Mouse (Mus musculus) neural tube, embryonic 14.5 days (tissue): ENCODE measurements around the gene Pot1b. TPM values are rescaled to one million over a fixed set of nuclear protein-coding genes. Genes with fewer than 3 reads are reported as not detected.

ENCODE experiments used
- ATAC-seq: fragments of 200-750 bp; cut with Nextera tagmentation; 2 replicates; pipeline ENCODE4 v1.8.0; 2017; ENCODE audit warnings: low read depth, mild to moderate bottlenecking, moderate TSS enrichment, moderate library complexity
- H3K27ac ChIP-seq: fragments of 300-500 bp; sonication (generic); 2 replicates; pipeline ENCODE4 v1.5.1; 2014; ENCODE audit warnings: low read depth, mild to moderate bottlenecking, control low read depth, low read length, moderate library complexity, mixed read lengths
- H3K27me3 ChIP-seq: fragments of 300-500 bp; sonication (generic); 2 replicates; pipeline ENCODE4 v1.6.1; 2014; ENCODE audit warnings: low read length; ENCODE audit not compliant: control insufficient read depth, insufficient read depth
- H3K36me3 ChIP-seq: fragments of 300-500 bp; sonication (generic); 2 replicates; pipeline ENCODE4 v1.6.1; 2014; ENCODE audit warnings: low read length, mixed read lengths; ENCODE audit not compliant: control insufficient read depth, insufficient read depth
- H3K4me1 ChIP-seq: fragments of 300-500 bp; sonication (generic); 2 replicates; pipeline ENCODE4 v1.6.1; 2014; ENCODE audit warnings: low read length; ENCODE audit not compliant: control insufficient read depth, insufficient read depth
- H3K4me2 ChIP-seq: fragments of 300-500 bp; sonication (generic); 2 replicates; pipeline ENCODE4 v1.6.1; 2014; ENCODE audit warnings: mild to moderate bottlenecking, low read depth, low read length, control low read depth
- H3K4me3 ChIP-seq: fragments of 300-500 bp; sonication (generic); 2 replicates; pipeline ENCODE4 v1.5.1; 2014; ENCODE audit warnings: low read depth, low read length, control low read depth, mixed read lengths
- H3K9ac ChIP-seq: fragments of 300-500 bp; sonication (generic); replicated peaks from 2 replicates; pipeline ENCODE4 v1.6.1; 2014; ENCODE audit warnings: low read depth, mild to moderate bottlenecking, control low read depth, low read length, mixed read lengths
- H3K9me3 ChIP-seq: fragments of 300-500 bp; sonication (generic); 2 replicates; pipeline ENCODE4 v1.6.1; 2016; ENCODE audit warnings: low read length; ENCODE audit not compliant: control insufficient read depth
- WGBS: fragments of 180-500 bp; shearing (Covaris S2); extraction: QIAGEN DNeasy Blood & Tissue Kit; methylation state at CpG from one replicate; pipeline ENCODE4 v1.1.7; 2014; 5-methylcytosine and 5-hydroxymethylcytosine counted together
- polyA plus RNA-seq: library from polyadenylated mRNA; unstranded; fragments of >200 nt; fragmentation: Nextera tagmentation; extraction: Ambion mirVana; gene quantifications from 2 replicates; pipeline ENCODE4 v1.2.1, GENCODE M21; 2014

Gene Pot1b
- polyA plus RNA-seq, 1 experiment from 2014 or later: 6.6 TPM

DNA sequence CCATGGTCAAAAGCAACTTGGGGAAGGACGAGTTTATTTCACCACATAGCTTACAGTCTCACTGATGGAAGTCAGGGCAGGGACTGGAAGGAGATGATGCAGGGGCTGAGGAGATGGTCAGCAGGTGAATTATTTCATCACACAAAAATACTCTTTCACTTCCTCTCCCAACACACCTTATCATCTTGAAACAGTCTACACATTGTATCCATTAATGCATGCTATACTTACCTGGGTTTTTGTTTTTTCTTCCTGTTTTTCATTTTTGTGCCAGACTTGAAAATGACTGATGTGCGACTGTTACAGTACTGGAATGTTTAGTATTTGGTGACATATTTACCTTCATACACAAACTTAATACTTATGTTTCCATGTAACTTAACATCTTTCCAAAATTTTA, 13.0 kb downstream of the Pot1b start:
- Histone ChIP-seq H3K4me1 (no peaks in the 10 kb centered on the region), H3K9me3 (no peaks in the 10 kb centered on the region), H3K9ac (no peak overlapping the region), H3K4me2 (no peak overlapping the region), H3K36me3 (peaks cover 12% of the 10 kb centered on the region; the same call in 1 of the 2 replicates), H3K27me3 (no peaks in the 10 kb centered on the region), H3K27ac (no peak overlapping the region), H3K4me3 (no peak overlapping the region)
- ATAC-seq: no peak
- WGBS: 94% methylated on average over 2 of the region's 2 CpGs

DNA sequence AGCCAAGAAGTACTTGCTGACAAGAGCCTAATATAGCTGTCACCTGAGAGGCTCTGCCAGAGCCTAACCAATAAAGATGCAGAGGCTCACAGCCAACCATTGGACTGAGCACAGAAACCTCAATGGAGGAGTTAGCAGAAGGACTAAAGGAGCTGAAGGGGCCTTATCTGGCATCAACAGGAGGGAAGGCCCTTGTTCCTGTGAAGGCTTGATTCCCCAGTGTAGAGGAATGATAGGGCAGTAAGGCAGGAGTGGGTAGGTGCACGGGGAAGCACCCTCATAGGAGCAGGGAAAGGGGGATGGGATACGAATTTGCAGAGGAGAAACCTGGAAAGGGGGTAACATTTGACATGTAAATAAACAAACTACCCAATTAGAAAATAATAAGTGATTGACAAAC, 51.3 kb downstream of the Pot1b start:
- H3K27ac ChIP-seq: no peak overlapping the region
- ATAC-seq: no peak
- no peak overlapping the region for H3K4me3 ChIP-seq
- no peaks in the 10 kb centered on the region for H3K4me1 ChIP-seq
- H3K9ac ChIP-seq: no peak overlapping the region
- H3K4me2 ChIP-seq: no peak overlapping the region
- H3K27me3 ChIP-seq: no peaks in the 10 kb centered on the region
- 94% methylated on average over 2 of the region's 2 CpGs for WGBS
- H3K36me3 ChIP-seq: peaks cover 11% of the 10 kb centered on the region; the same call in 1 of the 2 replicates
- H3K9me3 ChIP-seq: no peaks in the 10 kb centered on the region

GRCm38 (mm10) chr17:55625092-55625491, 87.3 kb downstream of the Pot1b start, which contains the start of gene Vmn2r118:
Gene Vmn2r118, minus strand, starts transcription at chr17:55625192.
- H3K9me3 ChIP-seq: no peaks in the 10 kb centered on the region
- H3K27ac ChIP-seq: no peak within 1 kb of the TSS
- H3K4me2 ChIP-seq: no peak within 1 kb of the TSS
- 86% methylated on average over 3 of the region's 3 CpGs for WGBS
- no peak for ATAC-seq
- no peak within 1 kb of the TSS for H3K4me3 ChIP-seq
- no peak within 1 kb of the TSS for H3K9ac ChIP-seq
- H3K36me3 ChIP-seq: no peaks in the 10 kb centered on the region
- H3K27me3 ChIP-seq: no peaks in the 10 kb centered on the region
- H3K4me1 ChIP-seq: no peaks in the 10 kb centered on the region

Other genes starting within 250 kb of the Pot1b start
- not detected in 2 replicates for gene Vmn2r118, start 87.4 kb downstream of the Pot1b start, polyA plus RNA-seq
- gene Adgre4, start 37.4 kb upstream of the Pot1b start, polyA plus RNA-seq: 0.09 and 0.24 TPM in 2 replicates
- gene Zfp119a, start 166.3 kb upstream of the Pot1b start, polyA plus RNA-seq: 12.2 TPM in 2 replicates
- gene Zfp959, start 179.5 kb upstream of the Pot1b start, polyA plus RNA-seq: 16.1 and 17.1 TPM in 2 replicates
- gene Zfp119b, start 236.9 kb upstream of the Pot1b start, polyA plus RNA-seq: 9.8 and 10.5 TPM in 2 replicates
- gene Ebi3, start 240.0 kb upstream of the Pot1b start, polyA plus RNA-seq: 6.7 and 7.1 TPM in 2 replicates
- 17.9 and 18.0 TPM in 2 replicates for gene Yju2, start 246.5 kb upstream of the Pot1b start, polyA plus RNA-seq